Mouse (Mus musculus): ENCODE data around the gene Slc9a9. TPM values are rescaled to one million over a fixed set of nuclear protein-coding genes. Genes with fewer than 3 reads are reported as not detected.

Slc9a9 gene
- polyA plus RNA-seq, 1 experiment: 127 TPM

GRCm38 (mm10) chr9:95266179-95266578, 596.5 kb downstream of the Slc9a9 start:
- Histone ChIP-seq H3K27ac (ENCODE audit: insufficient read depth, low read depth, low read length) (no peak overlapping the region), H3K4me3 (ENCODE audit: insufficient read depth, low read length) (no peak overlapping the region), H3K4me1 (ENCODE audit: control insufficient read depth, insufficient read depth, low read length) (no peaks in the 10 kb centered on the region)
- no peak for TF ChIP-seq CTCF (IDR thresholded peaks at IDR 0.05; ENCODE audit: low read depth, low read length)
- no peak for TF ChIP-seq POLR2A (IDR thresholded peaks at IDR 0.05; ENCODE audit: borderline replicate concordance, low read depth, low read length)

DNA sequence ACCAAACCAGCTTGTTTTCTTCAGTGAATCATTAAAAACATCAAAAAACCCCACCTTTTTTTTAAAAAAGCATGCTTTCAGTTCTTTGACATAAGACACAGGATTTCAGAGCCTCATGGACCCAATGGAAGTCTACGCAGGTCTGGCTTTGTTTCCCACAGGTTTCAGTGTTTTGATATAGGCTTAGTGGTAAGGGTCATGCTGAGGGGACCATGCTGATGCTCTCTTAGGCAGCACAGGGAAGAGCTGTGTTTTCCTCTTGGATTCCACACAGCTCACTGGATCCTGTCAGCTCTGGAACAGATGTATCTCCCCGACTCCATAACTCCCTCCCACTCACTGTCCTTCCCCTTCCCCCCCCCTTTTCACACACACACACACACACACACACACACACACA, 597.2 kb downstream of the Slc9a9 start:
- TF ChIP-seq CTCF (IDR thresholded peaks at IDR 0.05; ENCODE audit: low read depth, low read length) (no peak), POLR2A (IDR thresholded peaks at IDR 0.05; ENCODE audit: borderline replicate concordance, low read depth, low read length) (no peak)
- no peaks in the 10 kb centered on the region for H3K4me1 ChIP-seq (ENCODE audit: control insufficient read depth, insufficient read depth, low read length)
- H3K27ac ChIP-seq (ENCODE audit: insufficient read depth, low read depth, low read length): no peak overlapping the region
- no peak overlapping the region for H3K4me3 ChIP-seq (ENCODE audit: insufficient read depth, low read length)

GRCm38 (mm10) chr9:95279590-95280344, 610.1 kb downstream of the Slc9a9 start:
- Histone ChIP-seq H3K27ac (ENCODE audit: insufficient read depth, low read depth, low read length) (no peak overlapping the region), H3K4me1 (ENCODE audit: control insufficient read depth, insufficient read depth, low read length) (peaks cover 2% of the 10 kb centered on the region; the same call in 1 of the 2 replicates), H3K4me3 (ENCODE audit: insufficient read depth, low read length) (no peak overlapping the region)
- no peak for TF ChIP-seq CTCF (IDR thresholded peaks at IDR 0.05; ENCODE audit: low read depth, low read length)
- TF ChIP-seq POLR2A (IDR thresholded peaks at IDR 0.05; ENCODE audit: borderline replicate concordance, low read depth, low read length): no peak

Other genes starting within 250 kb of the Slc9a9 start
- 19.5 and 21.7 TPM in 2 replicates for gene 1190002N15Rik, start 131.8 kb upstream of the Slc9a9 start, polyA plus RNA-seq (2012; ENCODE audit: insufficient read depth, insufficient read length, missing spikeins)